Mouse (Mus musculus): ENCODE measurements at regions not wholly inside any gene's neighbourhood (a gene's known extent, or its start where the extent isn't known, plus 50 kb on each side); places are given as distances from the start of the nearest gene placed in this dataset.

DNA sequence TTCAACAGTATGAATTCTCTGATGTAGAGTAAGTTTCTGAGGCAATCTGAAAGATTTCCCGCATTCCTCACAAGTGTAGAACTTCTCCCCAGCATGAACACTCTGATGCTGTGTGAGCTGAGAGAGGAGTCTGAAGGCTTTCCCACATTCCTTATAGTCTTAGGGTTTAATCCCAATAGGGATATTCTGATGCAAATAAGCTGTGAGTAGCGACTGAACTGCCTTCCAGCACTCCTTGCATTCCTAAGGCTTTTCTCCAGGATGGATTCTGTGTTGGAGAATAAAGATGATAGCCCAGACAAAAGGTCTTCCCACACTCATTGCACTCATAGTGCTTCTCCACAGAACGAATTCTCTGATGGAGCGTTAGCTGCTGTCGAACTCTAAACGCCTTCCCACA, 152.6 kb upstream of the Api5 start:
- TF ChIP-seq CTCF (IDR thresholded peaks at IDR 0.05; ENCODE audit: low read depth, low read length): no peak
- no peak for TF ChIP-seq POLR2A (IDR thresholded peaks at IDR 0.05; ENCODE audit: extremely low read depth, insufficient read depth, low read length)
